Mouse (Mus musculus) fibroblast of lung, adult 2 months (primary cell): ENCODE data around the gene Adam15.

Experiments
- DNase-seq: peaks from one replicate; pipeline ENCODE4 v3.0.0-alpha.2; 2011; ENCODE audit warnings: low read depth

Gene Adam15

GRCm38 (mm10) chr3:89296761-89297396, 52.9 kb downstream of the Adam15 start:
- DNase-seq = no peak

- no peak for DNase-seq
Measured at GRCm38 (mm10) chr3:89295685-89296230, 54.0 kb downstream of the Adam15 start.

- DNase-seq = no peak
Measured at GRCm38 (mm10) chr3:89294195-89294594, 55.6 kb downstream of the Adam15 start.

GRCm38 (mm10) chr3:89293247-89293918, 56.4 kb downstream of the Adam15 start:
- no peak for DNase-seq

- no peak for DNase-seq
Measured at GRCm38 (mm10) chr3:89292303-89292702, 57.5 kb downstream of the Adam15 start.

- no peak for DNase-seq
Measured at GRCm38 (mm10) chr3:89291874-89292273, 57.9 kb downstream of the Adam15 start.
